Mouse (Mus musculus) forebrain, embryonic 16.5 days (tissue): ENCODE results near the gene Pard3b. TPM values are rescaled to one million over a fixed set of nuclear protein-coding genes. Genes with fewer than 3 reads are reported as not detected.
"Not testable (repeated sequence)": the region's sequence is repeated elsewhere in the genome, so short reads cannot be mapped to it uniquely, and the experiment has no call there.

ENCODE experiments used
- ATAC-seq: fragments of 200-750 bp; cut with Nextera tagmentation; 2 replicates; pipeline ENCODE4 v1.8.0; 2017; ENCODE audit warnings: mild to moderate bottlenecking, moderate library complexity
- H3K27ac ChIP-seq: fragments of 300-500 bp; sonication (generic); 2 replicates; pipeline ENCODE4 v1.5.1; 2014; ENCODE audit warnings: low read length, control low read depth
- H3K27me3 ChIP-seq: fragments of 300-500 bp; sonication (generic); replicated peaks from 2 replicates; pipeline ENCODE4 v1.6.1; 2014; ENCODE audit warnings: low read length; ENCODE audit not compliant: control insufficient read depth, insufficient read depth
- H3K36me3 ChIP-seq: fragments of 300-500 bp; sonication (generic); 2 replicates; pipeline ENCODE4 v1.6.1; 2014; ENCODE audit not compliant: control insufficient read depth, insufficient read depth
- H3K4me1 ChIP-seq: fragments of 300-500 bp; sonication (generic); replicated peaks from 2 replicates; pipeline ENCODE4 v1.6.1; 2014; ENCODE audit warnings: low read length; ENCODE audit not compliant: control insufficient read depth, insufficient read depth
- H3K4me2 ChIP-seq: fragments of 300-500 bp; sonication (generic); 2 replicates; pipeline ENCODE4 v1.6.1; 2014; ENCODE audit warnings: mild to moderate bottlenecking, low read length, control low read depth
- H3K4me3 ChIP-seq: fragments of 300-500 bp; sonication (generic); replicated peaks from 2 replicates; pipeline ENCODE4 v1.5.1; 2014; ENCODE audit warnings: mild to moderate bottlenecking, low read length, control low read depth
- H3K9ac ChIP-seq: fragments of 300-500 bp; sonication (generic); replicated peaks from 2 replicates; pipeline ENCODE4 v1.6.1; 2014; ENCODE audit warnings: low read depth, low read length, control low read depth
- H3K9me3 ChIP-seq: fragments of 300-500 bp; sonication (generic); 2 replicates; pipeline ENCODE4 v1.6.1; 2016; ENCODE audit warnings: low read length; ENCODE audit not compliant: control insufficient read depth
- WGBS: fragments of 180-500 bp; shearing (Covaris S2); extraction: QIAGEN DNeasy Blood & Tissue Kit; methylation state at CpG from one replicate; pipeline ENCODE4 v1.1.7; 2014; 5-methylcytosine and 5-hydroxymethylcytosine counted together
- polyA plus RNA-seq: library from polyadenylated mRNA; unstranded; fragments of >200 nt; fragmentation: Nextera tagmentation; extraction: Ambion mirVana; gene quantifications from 2 replicates; pipeline ENCODE4 v1.2.1, GENCODE M21; 2015

Pard3b gene
- polyA plus RNA-seq, 1 experiment from 2014 or later: 6.3 TPM

DNA sequence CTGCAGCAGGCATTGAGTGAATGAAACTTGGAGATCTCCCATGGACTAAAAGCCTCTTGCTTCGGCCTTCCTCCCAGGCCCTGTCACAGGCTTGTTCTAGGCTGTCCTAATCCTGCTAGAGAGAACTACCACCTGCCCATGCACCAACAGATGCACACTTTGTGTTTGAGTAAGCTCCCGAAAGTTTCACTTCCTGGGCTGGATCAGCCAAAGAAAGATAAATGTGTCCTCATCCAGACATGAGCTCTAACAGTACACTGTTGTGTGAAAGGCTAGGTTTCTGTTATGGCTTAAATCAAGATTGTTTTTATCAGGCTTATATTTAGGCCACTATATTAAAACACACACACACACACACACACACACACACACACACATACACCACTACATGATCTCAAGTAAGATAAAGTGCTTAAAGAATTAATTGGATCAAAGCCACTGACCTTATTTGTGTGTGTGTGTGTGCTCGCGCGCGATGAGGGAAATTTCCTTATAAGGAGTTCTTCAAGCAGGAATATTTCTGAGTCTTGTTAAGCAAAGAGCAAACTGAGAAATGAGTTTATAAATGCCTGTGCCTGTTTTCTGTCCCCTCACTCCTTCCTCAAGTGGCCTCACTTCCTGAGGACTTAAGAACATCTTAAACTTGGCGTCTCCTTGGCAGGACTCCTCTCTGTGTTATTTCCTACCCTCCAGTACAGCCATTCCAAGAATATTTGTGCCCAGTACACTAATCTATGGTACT, 940.6 kb downstream of the Pard3b start:
- no peak for ATAC-seq
- no peaks in the 10 kb centered on the region for H3K9me3 ChIP-seq
- no peak overlapping the region for H3K9ac ChIP-seq
- no peak overlapping the region for H3K27ac ChIP-seq
- no peak overlapping the region for H3K4me3 ChIP-seq
- WGBS: 77% methylated on average over 7 of the region's 7 CpGs
- H3K27me3 ChIP-seq: no peaks in the 10 kb centered on the region
- H3K36me3 ChIP-seq: no peaks in the 10 kb centered on the region
- H3K4me1 ChIP-seq: peaks cover 15% of the 10 kb centered on the region
- no peak overlapping the region for H3K4me2 ChIP-seq

- no peak overlapping the region for H3K4me3 ChIP-seq
- H3K27me3 ChIP-seq: no peaks in the 10 kb centered on the region
- ATAC-seq: no peak
- no peak overlapping the region for H3K27ac ChIP-seq
- no peaks in the 10 kb centered on the region for H3K36me3 ChIP-seq
- WGBS: 59% methylated on average over 4 of the region's 4 CpGs
- H3K4me1 ChIP-seq: peaks cover 15% of the 10 kb centered on the region
- H3K4me2 ChIP-seq: no peak overlapping the region
- no peak overlapping the region for H3K9ac ChIP-seq
- no peaks in the 10 kb centered on the region for H3K9me3 ChIP-seq
Measured at GRCm38 (mm10) chr1:62580314-62580935, 941.8 kb downstream of the Pard3b start.

DNA sequence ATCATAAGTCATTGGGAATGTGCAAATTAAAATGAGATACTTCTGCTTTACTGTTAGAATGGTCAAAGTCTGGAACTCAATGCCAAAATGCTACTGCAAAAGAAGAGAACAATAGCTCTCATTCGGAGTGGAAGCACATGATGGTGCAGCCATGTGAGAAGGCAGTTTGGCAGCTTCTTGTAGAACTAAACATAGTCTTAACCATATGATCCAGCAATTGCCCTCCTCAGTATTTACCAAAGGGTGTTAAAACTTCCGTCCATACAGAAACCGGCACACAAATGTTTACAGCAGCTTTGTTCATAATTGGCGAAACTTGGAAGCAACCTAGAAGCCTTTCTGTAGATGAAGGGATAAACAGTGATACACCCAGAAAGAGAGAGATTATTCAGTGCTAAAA, 943.9 kb downstream of the Pard3b start:
- peaks cover 6% of the 10 kb centered on the region for H3K4me1 ChIP-seq
- no peak overlapping the region for H3K4me2 ChIP-seq
- H3K9ac ChIP-seq: no peak overlapping the region
- 45% methylated on average over 4 of the region's 4 CpGs for WGBS
- H3K36me3 ChIP-seq: no peaks in the 10 kb centered on the region
- H3K27ac ChIP-seq: no peak overlapping the region
- no peak overlapping the region for H3K4me3 ChIP-seq
- no peaks in the 10 kb centered on the region for H3K9me3 ChIP-seq
- peak; percentile 52 for ATAC-seq
- H3K27me3 ChIP-seq: no peaks in the 10 kb centered on the region

DNA sequence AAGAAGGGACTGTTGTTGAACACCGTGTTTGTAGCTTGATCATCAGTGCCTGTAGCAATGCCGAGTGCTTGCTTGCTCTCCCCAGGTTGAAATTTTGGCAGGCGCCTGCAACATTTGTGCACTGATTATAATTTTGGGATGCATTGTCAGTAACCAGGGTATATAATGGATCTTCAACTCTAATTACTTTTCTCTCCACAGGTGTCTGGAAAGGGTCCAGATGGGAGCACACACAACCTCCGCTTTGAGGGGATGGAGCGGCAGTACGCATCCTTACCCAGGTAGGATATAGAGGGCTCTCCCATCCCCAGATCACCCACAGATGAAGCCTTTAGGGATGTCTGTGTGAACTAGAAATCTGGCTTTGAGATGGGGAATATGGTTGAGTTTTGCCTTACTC, 948.9 kb downstream of the Pard3b start:
- WGBS: 58% methylated on average over 6 of the region's 6 CpGs
- 0 out of 2 replicates have a peak, but pooled peaks cover 4% of the 10 kb centered on the region for H3K4me1 ChIP-seq
- H3K36me3 ChIP-seq: no peaks in the 10 kb centered on the region
- 0 out of 2 replicates have a peak, but pooled peaks have one; percentile 31 for ATAC-seq
- H3K27ac ChIP-seq: no peak overlapping the region
- H3K9me3 ChIP-seq: no peaks in the 10 kb centered on the region
- H3K9ac ChIP-seq: no peak overlapping the region
- H3K4me3 ChIP-seq: no peak overlapping the region
- no peaks in the 10 kb centered on the region for H3K27me3 ChIP-seq
- no peak overlapping the region for H3K4me2 ChIP-seq

- H3K4me2 ChIP-seq: no peak overlapping the region
- no peak overlapping the region for H3K27ac ChIP-seq
- whole genome bisulfite sequencing: 63% methylated on average over 6 of the region's 6 CpGs
Measured at GRCm38 (mm10) chr1:62591296-62592031, 952.8 kb downstream of the Pard3b start.

DNA sequence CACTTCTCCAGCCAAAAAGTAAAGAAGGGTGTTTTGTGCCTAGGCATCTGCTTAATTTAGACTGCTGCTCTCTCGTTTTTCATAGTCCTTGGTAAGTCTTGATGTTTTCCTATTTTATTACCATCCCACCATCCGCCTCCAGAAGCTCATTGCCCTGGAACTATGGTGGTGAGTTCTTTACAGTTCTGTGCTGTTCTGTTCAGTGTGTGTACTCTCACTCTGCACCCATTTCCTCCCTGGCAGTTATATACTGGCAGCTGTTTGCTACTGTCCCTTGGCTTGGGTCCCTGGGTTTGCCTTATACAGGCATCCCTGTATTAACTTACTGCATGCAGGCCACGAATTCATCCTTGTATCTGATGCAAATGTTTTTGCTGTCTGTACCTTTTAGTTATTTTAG, 956.8 kb downstream of the Pard3b start:
- Histone ChIP-seq H3K27me3 (no peaks in the 10 kb centered on the region), H3K4me2 (no peak overlapping the region), H3K9ac (no peak overlapping the region), H3K9me3 (no peaks in the 10 kb centered on the region), H3K4me3 (no peak overlapping the region), H3K4me1 (no peaks in the 10 kb centered on the region; the same call in 1 of the 2 replicates), H3K36me3 (no peaks in the 10 kb centered on the region), H3K27ac (no peak overlapping the region)
- WGBS: 67% methylated on average over 3 of the region's 3 CpGs
- no peak for ATAC-seq

More at GRCm38 (mm10) chr1:62591296-62592031, 952.8 kb downstream of the Pard3b start:
- Histone ChIP-seq H3K36me3 (no peaks in the 10 kb centered on the region), H3K9ac (no peak overlapping the region), H3K9me3 (no peaks in the 10 kb centered on the region), H3K4me3 (no peak overlapping the region), H3K27me3 (no peaks in the 10 kb centered on the region), H3K4me1 (no peaks in the 10 kb centered on the region; the same call in 1 of the 2 replicates)
- no peak for ATAC-seq

GRCm38 (mm10) chr1:62597751-62598400, 959.3 kb downstream of the Pard3b start:
- WGBS: 55% methylated on average over 5 of the region's 5 CpGs
- no peaks in the 10 kb centered on the region for H3K27me3 ChIP-seq
- no peak overlapping the region for H3K4me2 ChIP-seq
- H3K4me3 ChIP-seq: no peak overlapping the region
- H3K36me3 ChIP-seq: no peaks in the 10 kb centered on the region
- H3K4me1 ChIP-seq: no peaks in the 10 kb centered on the region; the same call in 1 of the 2 replicates
- peak; percentile 52; the same call in 1 of the 2 replicates for ATAC-seq
- no peak overlapping the region for H3K9ac ChIP-seq
- H3K9me3 ChIP-seq: no peaks in the 10 kb centered on the region
- H3K27ac ChIP-seq: no peak overlapping the region

DNA sequence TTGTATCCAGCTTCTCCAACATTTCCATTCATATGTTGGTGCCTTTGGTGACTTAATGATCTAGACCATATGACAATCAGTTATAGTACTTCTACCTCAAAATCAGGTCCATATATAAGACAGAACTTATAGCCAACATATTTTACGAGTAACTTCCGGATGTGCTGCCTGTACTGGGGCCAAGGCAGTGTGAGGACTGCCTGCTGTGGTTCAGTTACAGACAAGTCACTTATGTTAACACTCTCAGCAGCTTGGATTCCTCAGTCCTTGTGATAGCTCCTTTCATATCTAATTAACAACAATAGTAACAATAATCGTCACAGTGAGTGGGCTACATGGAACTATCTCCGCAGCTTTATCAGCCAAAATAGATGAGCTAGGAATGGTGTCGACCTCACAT, 959.9 kb downstream of the Pard3b start:
- no peak for ATAC-seq
- WGBS: 86% methylated on average over 5 of the region's 5 CpGs
- H3K36me3 ChIP-seq: no peaks in the 10 kb centered on the region
- H3K4me3 ChIP-seq: no peak overlapping the region
- H3K27ac ChIP-seq: no peak overlapping the region
- H3K9ac ChIP-seq: no peak overlapping the region
- H3K4me1 ChIP-seq: no peaks in the 10 kb centered on the region
- H3K9me3 ChIP-seq: no peaks in the 10 kb centered on the region
- H3K27me3 ChIP-seq: no peaks in the 10 kb centered on the region
- no peak overlapping the region for H3K4me2 ChIP-seq

GRCm38 (mm10) chr1:62604644-62605043, 966.0 kb downstream of the Pard3b start:
- not testable (repeated sequence) for ATAC-seq, H3K4me1 ChIP-seq, H3K9ac ChIP-seq, H3K4me3 ChIP-seq, H3K4me2 ChIP-seq, H3K27me3 ChIP-seq, H3K27ac ChIP-seq, H3K9me3 ChIP-seq, H3K36me3 ChIP-seq
- 100% methylated on average over 1 of the region's 1 CpGs for WGBS
